Mouse (Mus musculus): ENCODE data around the gene Tyk2. TPM values are rescaled to one million over a fixed set of nuclear protein-coding genes. Genes with fewer than 3 reads are reported as not detected.
A peak's percentile ranks its signal among the peaks of the same experiment; 100 is the strongest.

Tyk2 gene
- total RNA-seq, 2 experiments from 2014 or later = 16.1 to 16.7 TPM

GRCm38 (mm10) chr9:21149654-21150419 lies 18.8 kb upstream of the Tyk2 start, which contains the start of gene Cdc37:
Gene Cdc37 (minus strand): TSS chr9:21149982.
- intact Hi-C loops (cut with DNase I) = no loop called here
- DNase-seq = peak; percentile 94

GRCm38 (mm10) chr9:21149077-21149653 lies 18.1 kb upstream of the Tyk2 start:
- DNase-seq = no peak
- intact Hi-C loops (cut with DNase I) = no loop called here

GRCm38 (mm10) chr9:21148427-21148826 lies 17.4 kb upstream of the Tyk2 start:
- no peak for DNase-seq
- intact Hi-C loops (cut with DNase I) = no loop called here

GRCm38 (mm10) chr9:21146722-21147121 lies 15.7 kb upstream of the Tyk2 start:
- DNase-seq = no peak
- intact Hi-C loops (cut with DNase I) = no loop called here

- intact Hi-C loops (cut with DNase I) = no loop called here
- no peak for DNase-seq
These were observed 14.4 kb upstream of the Tyk2 start for GRCm38 (mm10) chr9:21145431-21145830.

GRCm38 (mm10) chr9:21144361-21144760 lies 13.3 kb upstream of the Tyk2 start:
- DNase-seq = no peak

GRCm38 (mm10) chr9:21141922-21142321 lies 10.9 kb upstream of the Tyk2 start:
- intact Hi-C loops (cut with DNase I) = no loop called here
- DNase-seq = no peak

More at GRCm38 (mm10) chr9:21144361-21144760, 13.3 kb upstream of the Tyk2 start:
- intact Hi-C loops (cut with DNase I) = no loop called here

- no peak for DNase-seq
These were observed 7.3 kb upstream of the Tyk2 start for GRCm38 (mm10) chr9:21138386-21138785.

GRCm38 (mm10) chr9:21137229-21137628 lies 6.2 kb upstream of the Tyk2 start:
- intact Hi-C loops (cut with DNase I) = loop anchor here (10.0 kb wide), 1 partner anchor 102 kb away; the partner anchor contains the start of gene Icam5
- peak; percentile 56 for DNase-seq

More at GRCm38 (mm10) chr9:21138386-21138785, 7.3 kb upstream of the Tyk2 start:
- intact Hi-C loops (cut with DNase I) = loop anchor here (10.0 kb wide), 1 partner anchor 104 kb away; the partner anchor contains the start of gene Icam5

GRCm38 (mm10) chr9:21136401-21136800 lies 5.4 kb upstream of the Tyk2 start:
- intact Hi-C loops (cut with DNase I) = loop anchor here (10.0 kb wide), 1 partner anchor 102 kb away; the partner anchor contains the start of gene Icam5
- no peak for DNase-seq

- intact Hi-C loops (cut with DNase I) = loop anchor here (10.0 kb wide), 1 partner anchor 101 kb away; the partner anchor contains the start of gene Icam5
- DNase-seq = no peak
These were observed 4.9 kb upstream of the Tyk2 start for GRCm38 (mm10) chr9:21135941-21136381.

- intact Hi-C loops (cut with DNase I) = loop anchor here (10.0 kb wide), 1 partner anchor 101 kb away; the partner anchor contains the start of gene Icam5
- DNase-seq = no peak
These were observed 4.4 kb upstream of the Tyk2 start for GRCm38 (mm10) chr9:21135329-21135890.

- intact Hi-C loops (cut with DNase I) = loop anchor here (10.0 kb wide), 1 partner anchor 100 kb away; the partner anchor contains the start of gene Icam5
- no peak for DNase-seq
These were observed 3.7 kb upstream of the Tyk2 start for GRCm38 (mm10) chr9:21134595-21135328.

- DNase-seq = no peak
- intact Hi-C loops (cut with DNase I) = loop anchor here (10.0 kb wide), 1 partner anchor 98 kb away; the partner anchor contains the start of gene Icam5
These were observed 2.1 kb upstream of the Tyk2 start for GRCm38 (mm10) chr9:21133064-21133707.

- intact Hi-C loops (cut with DNase I) = loop anchor here (10.0 kb wide), 1 partner anchor 97 kb away; the partner anchor contains the start of gene Icam5
- no peak for DNase-seq
These were observed 1.2 kb upstream of the Tyk2 start for GRCm38 (mm10) chr9:21132102-21132775.

GRCm38 (mm10) chr9:21126259-21126627 lies 4.8 kb downstream of the Tyk2 start:
- no peak for DNase-seq
- intact Hi-C loops (cut with DNase I) = no loop called here

GRCm38 (mm10) chr9:21125502-21126258 lies 5.4 kb downstream of the Tyk2 start:
- intact Hi-C loops (cut with DNase I) = no loop called here
- no peak for DNase-seq

GRCm38 (mm10) chr9:21124837-21125236 lies 6.2 kb downstream of the Tyk2 start:
- intact Hi-C loops (cut with DNase I) = no loop called here

GRCm38 (mm10) chr9:21121483-21121882 lies 9.6 kb downstream of the Tyk2 start:
- no peak for DNase-seq
- intact Hi-C loops (cut with DNase I) = no loop called here

More at GRCm38 (mm10) chr9:21124837-21125236, 6.2 kb downstream of the Tyk2 start:
- DNase-seq = no peak
